ENCODE assay signal across 12 mouse cellular contexts in genomic region chr4:148121982-148122693, GRCm38 (mm10). TPM values are rescaled to one million over a fixed set of nuclear protein-coding genes. Genes with fewer than 3 reads are reported as not detected.
DNase-seq lines count a peak whose midpoint lies in the region; ATAC-seq and TF ChIP-seq lines count a peak whose summit lies in the region.
"Had no signal": no experiment of that assay in that cellular context is flagged by ENCODE, and none has a peak within 500 bp of the region (broad histone marks: within the 10 kb centered on the region; RNA-seq: fewer than 3 reads in every experiment).

No protein-coding gene starts in this region.

- peaks cover 39% of the 10 kb centered on the region for H3K4me1 ChIP-seq in E14TG2a.4 (replicated peaks; ENCODE audit: low read depth, low read length)
- H3K4me1 ChIP-seq in midbrain, embryonic 11.5 days (ENCODE audit: control insufficient read depth, insufficient read depth, low read length), result peaks cover 11% of the 10 kb centered on the region

- DNase-seq in embryo, embryonic 11 days, result peak; percentile 53
- DNase-seq in midbrain, embryonic 11.5 days (ENCODE audit: low spot score, missing footprints), result no peak
- DNase-seq in layer of hippocampus, adult 8-10 months (ENCODE audit: low spot score in 2 of 2), result no peak
- no peak for DNase-seq in frontal cortex, adult 2 months (ENCODE audit: extremely low spot score in 1 of 2, low spot score in 1 of 2)
- DNase-seq in thymus, postnatal 4 days, result no peak
- no peak for DNase-seq in gastrocnemius, adult 8-10 months (ENCODE audit: low spot score in 2 of 2)
- DNase-seq: adrenal gland, postnatal 36 days; kidney, adult 2 months; thymus, postnatal 36 days had no signal

- 8% methylated on average over 6 of the region's 6 CpGs for WGBS in midbrain, embryonic 11.5 days

- H3K36me3 ChIP-seq in E14TG2a.4 (ENCODE audit: insufficient read depth, low read length), result no peaks in the 10 kb centered on the region
- H3K36me3 ChIP-seq in midbrain, embryonic 11.5 days (ENCODE audit: control insufficient read depth, insufficient read depth, low read length), result no peaks in the 10 kb centered on the region

- H3K4me3 ChIP-seq in E14TG2a.4 (replicated peaks; ENCODE audit: low read length), result peak overlapping the region; percentile 29; the same call in 1 of the 2 replicates
- no peak overlapping the region for H3K4me3 ChIP-seq in midbrain, embryonic 11.5 days (ENCODE audit: low read depth, low read length)

- H3K9ac ChIP-seq in midbrain, embryonic 11.5 days (ENCODE audit: low read length), result peak overlapping the region; percentile 35; the same call in 1 of the 2 replicates
- H3K9ac ChIP-seq: liver, embryonic 14.5 days had no signal

- H3K27ac ChIP-seq in midbrain, embryonic 11.5 days (ENCODE audit: low read depth, low read length), result no peak overlapping the region
- H3K27ac ChIP-seq: liver, embryonic 14.5 days had no signal

- 0 out of 2 replicates have a peak, but pooled peaks have one; percentile 13 for ATAC-seq in granulocyte monocyte progenitor cell, adult 5-6 weeks (replicated peaks; ENCODE audit: poor library complexity, severe bottlenecking)
- peak; percentile 77 for ATAC-seq in midbrain, embryonic 11.5 days (ENCODE audit: low FRiP score)

- no peak for TF ChIP-seq CTCF in E14TG2a.4 (conservative IDR thresholded peaks at IDR 0.05; ENCODE audit: low read length)

- H3K27me3 ChIP-seq in E14TG2a.4 (ENCODE audit: insufficient read depth, low read length), result peaks cover 16% of the 10 kb centered on the region
- H3K27me3 ChIP-seq in midbrain, embryonic 11.5 days (ENCODE audit: control insufficient read depth, insufficient read depth, low read length), result no peaks in the 10 kb centered on the region

- no peak overlapping the region for H3K4me2 ChIP-seq in midbrain, embryonic 11.5 days

- H3K9me3 ChIP-seq in E14TG2a.4 (ENCODE audit: low read length), result peaks cover 3% of the 10 kb centered on the region; the same call in 1 of the 2 replicates
- no peaks in the 10 kb centered on the region for H3K9me3 ChIP-seq in midbrain, embryonic 11.5 days (ENCODE audit: control insufficient read depth, low read length)

RNA-seq across cellular contexts. Expression of gene Mad2l2, which starts 8.0 kb away (rescaled TPM):
- 27.7 and 36.6 TPM in 2 replicates for total RNA-seq in granulocyte monocyte progenitor cell, adult 5-6 weeks (2014; fragmentation: Nextera tagmentation)
- total RNA-seq in granulocyte monocyte progenitor cell, adult 5-6 weeks (2017), result 4.3 and 10.0 TPM in 2 replicates
- 82.7 and 83.6 TPM in 2 replicates for polyA plus RNA-seq in midbrain, embryonic 11.5 days (2014; fragmentation: Nextera tagmentation; extraction: Ambion mirVana)
- 10 to 100 TPM; 12.5 to 17.7 (median 15.6) TPM for total RNA-seq in layer of hippocampus, adult 8-10 months (2022)
- polyA plus RNA-seq in frontal cortex, adult 2 months (2012; rRNA removed), result 24.8 and 27.8 TPM in 2 replicates
- total RNA-seq in gastrocnemius, adult 8-10 months (2022), result 10 to 100 TPM; 11.6 to 19.1 (median 15.1) TPM

RNA-seq across cellular contexts. Expression of gene Draxin, which starts 8.4 kb away (rescaled TPM):
- total RNA-seq in granulocyte monocyte progenitor cell, adult 5-6 weeks (2014; fragmentation: Nextera tagmentation), result not detected in 2 replicates
- total RNA-seq in granulocyte monocyte progenitor cell, adult 5-6 weeks (2017), result 0.05 TPM in 1 of 2 replicates, not detected in the other
- 11.5 and 12.7 TPM in 2 replicates for polyA plus RNA-seq in midbrain, embryonic 11.5 days (2014; fragmentation: Nextera tagmentation; extraction: Ambion mirVana)
- under 1 TPM; 0.23 to 0.37 (median 0.26) TPM for total RNA-seq in layer of hippocampus, adult 8-10 months (2022)
- polyA plus RNA-seq in frontal cortex, adult 2 months (2012; rRNA removed), result 0.97 and 1.2 TPM in 2 replicates
- not detected for total RNA-seq in gastrocnemius, adult 8-10 months (2022)

RNA-seq across cellular contexts. Expression of gene Fbxo6, which starts 29.8 kb away (rescaled TPM):
- total RNA-seq in granulocyte monocyte progenitor cell, adult 5-6 weeks (2014; fragmentation: Nextera tagmentation), result 19.1 and 33.4 TPM in 2 replicates
- total RNA-seq in granulocyte monocyte progenitor cell, adult 5-6 weeks (2017), result 5.6 and 13.8 TPM in 2 replicates
- polyA plus RNA-seq in midbrain, embryonic 11.5 days (2014; fragmentation: Nextera tagmentation; extraction: Ambion mirVana), result 13.1 and 14.2 TPM in 2 replicates
- 10 to 100 TPM; 29.4 to 34.0 (median 31.1) TPM for total RNA-seq in layer of hippocampus, adult 8-10 months (2022)
- polyA plus RNA-seq in frontal cortex, adult 2 months (2012; rRNA removed), result 33.9 and 40.0 TPM in 2 replicates
- total RNA-seq in gastrocnemius, adult 8-10 months (2022), result 10 to 100 TPM; 44.3 to 53.2 (median 47.5) TPM

RNA-seq across cellular contexts. Expression of gene Agtrap, which starts 34.3 kb away (rescaled TPM):
- 28.5 and 30.0 TPM in 2 replicates for total RNA-seq in granulocyte monocyte progenitor cell, adult 5-6 weeks (2014; fragmentation: Nextera tagmentation)
- 28.2 and 30.8 TPM in 2 replicates for total RNA-seq in granulocyte monocyte progenitor cell, adult 5-6 weeks (2017)
- polyA plus RNA-seq in midbrain, embryonic 11.5 days (2014; fragmentation: Nextera tagmentation; extraction: Ambion mirVana), result 11.7 TPM in 2 replicates
- 10 to 100 TPM in 2 of 4 experiments, 1 to 10 TPM in 2; 7.0 to 12.8 (median 9.1) TPM for total RNA-seq in layer of hippocampus, adult 8-10 months (2022)
- polyA plus RNA-seq in frontal cortex, adult 2 months (2012; rRNA removed), result 7.5 and 9.6 TPM in 2 replicates
- total RNA-seq in gastrocnemius, adult 8-10 months (2022), result 10 to 100 TPM; 11.8 to 15.2 (median 13.8) TPM

RNA-seq across cellular contexts. Expression of gene Fbxo44, which starts 38.1 kb away (rescaled TPM):
- 2.0 and 2.8 TPM in 2 replicates for total RNA-seq in granulocyte monocyte progenitor cell, adult 5-6 weeks (2014; fragmentation: Nextera tagmentation)
- 0.26 and 2.1 TPM in 2 replicates for total RNA-seq in granulocyte monocyte progenitor cell, adult 5-6 weeks (2017)
- polyA plus RNA-seq in midbrain, embryonic 11.5 days (2014; fragmentation: Nextera tagmentation; extraction: Ambion mirVana), result 65.3 and 71.4 TPM in 2 replicates
- total RNA-seq in layer of hippocampus, adult 8-10 months (2022), result 100 to 1,000 TPM; 136 to 157 (median 147) TPM
- polyA plus RNA-seq in frontal cortex, adult 2 months (2012; rRNA removed), result 206 and 213 TPM in 2 replicates
- 10 to 100 TPM in 1 of 4 experiments, 1 to 10 TPM in 3; 7.3 to 11.0 (median 8.3) TPM for total RNA-seq in gastrocnemius, adult 8-10 months (2022)
